Mouse (Mus musculus) limb, embryonic 15.5 days (tissue): ENCODE data around the gene Usp7. TPM values are rescaled to one million over a fixed set of nuclear protein-coding genes. Genes with fewer than 3 reads are reported as not detected.
"Not testable (repeated sequence)": the region's sequence is repeated elsewhere in the genome, so short reads cannot be mapped to it uniquely, and the experiment has no call there.

Source experiments
- ATAC-seq: fragments of 200-750 bp; cut with Nextera tagmentation; 2 replicates; pipeline ENCODE4 v1.8.0; 2017; ENCODE audit warnings: low read depth, moderate TSS enrichment; ENCODE audit not compliant: insufficient number of reproducible peaks, low FRiP score, low TSS enrichment
- H3K27ac ChIP-seq: fragments of 300-500 bp; sonication (generic); 2 replicates; pipeline ENCODE4 v1.5.1; 2015; ENCODE audit warnings: moderate library complexity, mild to moderate bottlenecking, inconsistent platforms
- H3K27me3 ChIP-seq: fragments of 300-500 bp; sonication (generic); 2 replicates; pipeline ENCODE4 v1.6.1; 2015; ENCODE audit warnings: inconsistent platforms
- H3K36me3 ChIP-seq: fragments of 300-500 bp; sonication (generic); 2 replicates; pipeline ENCODE4 v1.6.1; 2015; ENCODE audit warnings: inconsistent platforms
- H3K4me1 ChIP-seq: fragments of 300-500 bp; sonication (generic); 2 replicates; pipeline ENCODE4 v1.6.1; 2015; ENCODE audit warnings: inconsistent platforms
- H3K4me2 ChIP-seq: fragments of 300-500 bp; sonication (generic); 2 replicates; pipeline ENCODE4 v1.6.1; 2015; ENCODE audit warnings: mild to moderate bottlenecking, inconsistent platforms
- H3K4me3 ChIP-seq: fragments of 300-500 bp; sonication (generic); 2 replicates; pipeline ENCODE4 v1.5.1; 2015; ENCODE audit warnings: mild to moderate bottlenecking, inconsistent platforms
- H3K9ac ChIP-seq: fragments of 300-500 bp; sonication (generic); 2 replicates; pipeline ENCODE4 v1.6.1; 2015; ENCODE audit warnings: inconsistent platforms
- H3K9me3 ChIP-seq: fragments of 300-500 bp; sonication (generic); 2 replicates; pipeline ENCODE4 v1.6.1; 2016; ENCODE audit warnings: inconsistent platforms
- WGBS: fragments of 180-500 bp; shearing (Covaris S2); methylation state at CpG from one replicate; pipeline ENCODE4 v1.1.7; 2015; 5-methylcytosine and 5-hydroxymethylcytosine counted together
- polyA plus RNA-seq: library from polyadenylated mRNA; unstranded; fragments of >200 nt; fragmentation: Nextera tagmentation; extraction: Ambion mirVana; gene quantifications from 2 replicates; pipeline ENCODE4 v1.2.1, GENCODE M21; 2015

The Usp7 gene
- polyA plus RNA-seq, 1 experiment from 2014 or later = 28.9 TPM

GRCm38 (mm10) chr16:8764124-8764907 lies 27.8 kb downstream of the Usp7 start:
- Histone ChIP-seq H3K9ac (no peak overlapping the region), H3K4me2 (no peak overlapping the region), H3K9me3 (no peaks in the 10 kb centered on the region), H3K4me3 (no peak overlapping the region), H3K27ac (no peak overlapping the region), H3K4me1 (0 out of 2 replicates have a peak, but pooled peaks cover 3% of the 10 kb centered on the region), H3K27me3 (no peaks in the 10 kb centered on the region), H3K36me3 (no peaks in the 10 kb centered on the region)
- WGBS = 61% methylated on average over 11 of the region's 11 CpGs
- no peak for ATAC-seq

- no peaks in the 10 kb centered on the region for H3K9me3 ChIP-seq
- ATAC-seq = no peak
- no peak overlapping the region for H3K4me3 ChIP-seq
- no peaks in the 10 kb centered on the region for H3K4me1 ChIP-seq
- no peak overlapping the region for H3K27ac ChIP-seq
- no peak overlapping the region for H3K4me2 ChIP-seq
- no peaks in the 10 kb centered on the region for H3K27me3 ChIP-seq
- no peaks in the 10 kb centered on the region for H3K36me3 ChIP-seq
- H3K9ac ChIP-seq = no peak overlapping the region
- 67% methylated on average over 6 of the region's 6 CpGs for WGBS
Observed at GRCm38 (mm10) chr16:8763028-8763427, 29.1 kb downstream of the Usp7 start.

- 86% methylated on average over 2 of the region's 2 CpGs for WGBS
- Histone ChIP-seq H3K4me3 (no peak overlapping the region), H3K36me3 (no peaks in the 10 kb centered on the region), H3K4me1 (no peaks in the 10 kb centered on the region), H3K9me3 (no peaks in the 10 kb centered on the region), H3K27me3 (no peaks in the 10 kb centered on the region), H3K9ac (no peak overlapping the region), H3K4me2 (no peak overlapping the region), H3K27ac (no peak overlapping the region)
- ATAC-seq = no peak
Observed at GRCm38 (mm10) chr16:8761894-8762293, 30.2 kb downstream of the Usp7 start.

- Histone ChIP-seq H3K9me3 (no peaks in the 10 kb centered on the region), H3K4me2 (no peak overlapping the region), H3K4me3 (no peak overlapping the region), H3K9ac (no peak overlapping the region), H3K4me1 (no peaks in the 10 kb centered on the region), H3K36me3 (no peaks in the 10 kb centered on the region), H3K27ac (no peak overlapping the region), H3K27me3 (no peaks in the 10 kb centered on the region)
- ATAC-seq = no peak
- WGBS = 86% methylated on average over 7 of the region's 7 CpGs
Observed at GRCm38 (mm10) chr16:8761005-8761404, 31.1 kb downstream of the Usp7 start.

- no peak for ATAC-seq
- no peak overlapping the region for H3K4me2 ChIP-seq
- H3K4me3 ChIP-seq = no peak overlapping the region
- no peaks in the 10 kb centered on the region for H3K27me3 ChIP-seq
- no peaks in the 10 kb centered on the region for H3K9me3 ChIP-seq
- H3K4me1 ChIP-seq = no peaks in the 10 kb centered on the region
- no peak overlapping the region for H3K9ac ChIP-seq
- no peaks in the 10 kb centered on the region for H3K36me3 ChIP-seq
- no peak overlapping the region for H3K27ac ChIP-seq
- 79% methylated on average over 3 of the region's 3 CpGs for WGBS
Observed at GRCm38 (mm10) chr16:8758979-8759378, 33.1 kb downstream of the Usp7 start.

- H3K27ac ChIP-seq = no peak overlapping the region
- H3K4me3 ChIP-seq = no peak overlapping the region
- H3K9ac ChIP-seq = no peak overlapping the region
- no peaks in the 10 kb centered on the region for H3K4me1 ChIP-seq
- no peaks in the 10 kb centered on the region for H3K36me3 ChIP-seq
- 82% methylated on average over 2 of the region's 2 CpGs for WGBS
- no peak overlapping the region for H3K4me2 ChIP-seq
- no peak for ATAC-seq
- H3K27me3 ChIP-seq = no peaks in the 10 kb centered on the region
- H3K9me3 ChIP-seq = no peaks in the 10 kb centered on the region
Observed at GRCm38 (mm10) chr16:8758193-8758592, 33.9 kb downstream of the Usp7 start.

GRCm38 (mm10) chr16:8757586-8757985 lies 34.5 kb downstream of the Usp7 start:
- not testable (repeated sequence) for H3K36me3 ChIP-seq, H3K9me3 ChIP-seq, ATAC-seq, H3K27ac ChIP-seq, H3K9ac ChIP-seq, H3K4me3 ChIP-seq, H3K4me1 ChIP-seq, H3K27me3 ChIP-seq, H3K4me2 ChIP-seq
- 94% methylated on average over 6 of the region's 6 CpGs for WGBS

GRCm38 (mm10) chr16:8752334-8752733 lies 39.8 kb downstream of the Usp7 start:
- Histone ChIP-seq H3K36me3 (no peaks in the 10 kb centered on the region), H3K4me2 (no peak overlapping the region), H3K27ac (no peak overlapping the region), H3K27me3 (no peaks in the 10 kb centered on the region), H3K4me3 (no peak overlapping the region), H3K9ac (no peak overlapping the region), H3K4me1 (no peaks in the 10 kb centered on the region), H3K9me3 (no peaks in the 10 kb centered on the region)
- 84% methylated on average over 2 of the region's 2 CpGs for WGBS
- ATAC-seq = no peak

- WGBS = 68% methylated on average over 5 of the region's 5 CpGs
- Histone ChIP-seq H3K4me1 (no peaks in the 10 kb centered on the region), H3K4me2 (no peak overlapping the region), H3K9me3 (no peaks in the 10 kb centered on the region), H3K4me3 (no peak overlapping the region), H3K36me3 (no peaks in the 10 kb centered on the region), H3K27ac (no peak overlapping the region), H3K9ac (no peak overlapping the region), H3K27me3 (no peaks in the 10 kb centered on the region)
- no peak for ATAC-seq
Observed at GRCm38 (mm10) chr16:8751555-8752235, 40.4 kb downstream of the Usp7 start.

- no peak overlapping the region for H3K4me3 ChIP-seq
- no peak for ATAC-seq
- H3K36me3 ChIP-seq = no peaks in the 10 kb centered on the region
- H3K9me3 ChIP-seq = no peaks in the 10 kb centered on the region
- no peak overlapping the region for H3K4me2 ChIP-seq
- H3K4me1 ChIP-seq = no peaks in the 10 kb centered on the region
- no peak overlapping the region for H3K27ac ChIP-seq
- H3K9ac ChIP-seq = no peak overlapping the region
- WGBS = 92% methylated on average over 8 of the region's 8 CpGs
- no peaks in the 10 kb centered on the region for H3K27me3 ChIP-seq
Observed at GRCm38 (mm10) chr16:8748904-8749303, 43.2 kb downstream of the Usp7 start.

GRCm38 (mm10) chr16:8748175-8748846 lies 43.8 kb downstream of the Usp7 start:
- H3K9me3 ChIP-seq = no peaks in the 10 kb centered on the region

GRCm38 (mm10) chr16:8747772-8748171 lies 44.3 kb downstream of the Usp7 start:
- H3K36me3 ChIP-seq = no peaks in the 10 kb centered on the region
- no peaks in the 10 kb centered on the region for H3K9me3 ChIP-seq
- H3K9ac ChIP-seq = no peak overlapping the region
- no peaks in the 10 kb centered on the region for H3K27me3 ChIP-seq
- H3K27ac ChIP-seq = no peak overlapping the region
- no peaks in the 10 kb centered on the region for H3K4me1 ChIP-seq
- H3K4me2 ChIP-seq = no peak overlapping the region
- no peak for ATAC-seq
- H3K4me3 ChIP-seq = no peak overlapping the region
- WGBS = 73% methylated on average over 3 of the region's 3 CpGs

More at GRCm38 (mm10) chr16:8748175-8748846, 43.8 kb downstream of the Usp7 start:
- H3K9ac ChIP-seq = no peak overlapping the region
- H3K4me1 ChIP-seq = no peaks in the 10 kb centered on the region
- H3K4me2 ChIP-seq = no peak overlapping the region
- H3K27me3 ChIP-seq = no peaks in the 10 kb centered on the region
- H3K4me3 ChIP-seq = no peak overlapping the region
- no peak for ATAC-seq
- H3K27ac ChIP-seq = no peak overlapping the region
- no peaks in the 10 kb centered on the region for H3K36me3 ChIP-seq
- 65% methylated on average over 6 of the region's 6 CpGs for WGBS
